Mouse (Mus musculus) inflammation-experienced regulatory T-cells, adult 16 weeks (primary cell): ENCODE data around the gene 4930480E11Rik. TPM values are rescaled to one million over a fixed set of nuclear protein-coding genes. Genes with fewer than 3 reads are reported as not detected.

Experiments used
- polyA plus RNA-seq: library from polyadenylated mRNA; unstranded; fragments of 100-300 nt; shearing (Covaris generic); gene quantifications from one replicate; pipeline ENCODE4 v1.2.1, GENCODE M21; 2017

The 4930480E11Rik gene
- polyA plus RNA-seq, result not detected

GRCm38 (mm10) chrX:78369343-78369742 lies at the start of gene 4930480E11Rik:
Gene 4930480E11Rik (plus strand): TSS chrX:78369643.

Other genes starting within 250 kb of the 4930480E11Rik start
- not detected for gene Gm5938, start 244.2 kb upstream of the 4930480E11Rik start, polyA plus RNA-seq
- gene Obp1b, start 182.9 kb upstream of the 4930480E11Rik start, polyA plus RNA-seq, result not detected
- not detected for gene Gm14743, start 123.7 kb upstream of the 4930480E11Rik start, polyA plus RNA-seq
- gene Prrg1, start 214.3 kb downstream of the 4930480E11Rik start, polyA plus RNA-seq, result 6.9 TPM